Mouse (Mus musculus): ENCODE measurements around the gene Fastkd5.

Gene Fastkd5

GRCm38 (mm10) chr2:130634006-130634738, 4.3 kb upstream of the Fastkd5 start:
- peak; percentile 25 for DNase-seq (ENCODE audit: low read depth, low spot score)

- DNase-seq (ENCODE audit: low read depth, low spot score), result peak; percentile 23
Observed at GRCm38 (mm10) chr2:130632887-130633675, 3.3 kb upstream of the Fastkd5 start.

DNA sequence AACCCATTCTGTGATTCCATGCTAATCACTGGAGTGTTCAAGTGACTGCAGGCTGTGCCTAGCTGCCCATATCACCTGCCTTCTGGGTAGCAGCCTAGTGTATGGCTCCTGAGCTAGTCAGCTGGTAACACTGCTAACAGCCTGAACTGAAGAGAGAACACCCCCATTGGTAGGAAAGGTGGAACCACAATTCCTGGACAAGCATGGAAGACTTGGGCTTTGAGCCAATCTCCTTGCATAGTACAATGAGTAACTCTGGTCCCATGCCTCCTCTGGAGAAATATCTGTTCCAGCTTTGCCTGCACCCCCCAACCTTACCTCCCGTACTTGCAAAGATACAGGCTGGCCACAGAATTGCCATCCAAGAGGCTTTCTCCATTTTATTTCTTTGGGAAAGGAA, 2.6 kb upstream of the Fastkd5 start:
- no peak for DNase-seq (ENCODE audit: low read depth, low spot score)

DNA sequence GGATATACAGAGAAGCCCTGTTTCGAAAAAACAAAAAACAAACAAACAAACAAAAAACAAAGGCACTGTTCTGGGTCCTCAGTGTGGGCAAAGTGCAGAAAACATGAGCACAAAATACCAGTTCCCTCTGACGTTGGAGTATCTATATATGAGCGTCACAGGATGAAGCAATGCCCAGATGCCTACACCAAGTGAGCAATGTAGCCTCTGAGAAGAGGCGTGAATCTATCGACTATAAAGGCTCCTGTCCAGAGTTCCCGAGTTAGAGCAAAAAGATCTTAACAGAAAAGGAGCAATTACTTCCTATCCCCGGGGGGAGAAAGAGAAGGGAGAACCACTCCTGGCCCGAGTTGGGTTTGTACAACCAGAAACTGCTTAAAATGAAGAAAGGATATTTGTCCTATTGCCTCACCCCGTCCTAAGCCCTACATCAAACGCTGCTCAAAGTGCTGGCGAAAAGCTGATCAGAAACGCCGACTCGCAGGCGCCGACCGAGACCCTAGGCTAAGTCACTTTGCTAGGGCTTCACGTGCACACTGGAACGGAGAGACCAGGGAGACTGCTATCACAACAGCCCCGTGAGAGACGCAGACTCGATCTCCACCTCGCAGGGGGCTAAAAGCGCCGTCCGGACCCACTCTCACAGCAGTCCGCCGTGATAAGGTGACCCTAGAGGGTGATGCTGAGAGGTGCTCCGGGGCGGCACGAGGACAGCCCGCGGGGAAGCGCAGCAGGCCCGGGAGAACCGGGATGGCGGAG, 568 bp downstream of the Fastkd5 start:
- no peak for DNase-seq (ENCODE audit: low read depth, low spot score)

DNA sequence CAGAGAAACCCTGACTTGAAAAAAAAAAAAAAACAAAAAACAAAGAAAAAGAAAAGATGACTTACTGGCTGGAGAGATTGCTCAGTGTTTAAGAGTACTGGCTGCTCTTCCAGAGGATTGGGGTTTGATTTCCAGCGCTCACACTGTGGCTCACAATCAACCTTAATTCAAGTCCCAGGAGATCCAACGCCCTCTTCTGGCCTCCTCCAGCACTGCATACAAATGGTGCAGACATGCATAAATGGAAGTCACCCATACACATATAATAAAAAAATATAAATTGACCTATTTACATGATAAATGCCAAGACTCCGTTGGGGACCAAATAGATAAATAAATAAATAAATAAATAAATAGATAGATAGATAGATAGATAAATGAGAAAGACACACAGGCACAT, 1.4 kb downstream of the Fastkd5 start:
- no peak for DNase-seq (ENCODE audit: low read depth, low spot score)

DNA sequence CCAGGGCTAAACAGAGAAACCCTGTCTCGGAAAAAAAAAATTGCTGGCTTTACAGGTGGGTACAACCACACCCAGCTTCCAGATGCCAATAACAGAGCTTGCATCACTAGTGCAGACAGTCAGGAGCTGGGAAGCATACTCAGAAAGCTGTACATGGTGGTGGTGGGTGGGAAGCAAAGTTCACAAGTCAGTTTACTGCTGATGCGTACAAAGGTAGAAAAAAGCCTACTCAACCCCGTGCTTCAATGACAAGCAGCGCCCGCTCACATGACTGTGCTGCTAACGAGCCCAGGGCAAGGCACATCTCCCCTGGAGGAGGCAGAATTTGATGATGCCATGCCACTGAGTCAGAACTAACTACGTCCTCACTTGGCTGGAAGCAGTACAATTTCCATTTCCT, 10.9 kb downstream of the Fastkd5 start:
- DNase-seq (ENCODE audit: low read depth, low spot score), result no peak

DNA sequence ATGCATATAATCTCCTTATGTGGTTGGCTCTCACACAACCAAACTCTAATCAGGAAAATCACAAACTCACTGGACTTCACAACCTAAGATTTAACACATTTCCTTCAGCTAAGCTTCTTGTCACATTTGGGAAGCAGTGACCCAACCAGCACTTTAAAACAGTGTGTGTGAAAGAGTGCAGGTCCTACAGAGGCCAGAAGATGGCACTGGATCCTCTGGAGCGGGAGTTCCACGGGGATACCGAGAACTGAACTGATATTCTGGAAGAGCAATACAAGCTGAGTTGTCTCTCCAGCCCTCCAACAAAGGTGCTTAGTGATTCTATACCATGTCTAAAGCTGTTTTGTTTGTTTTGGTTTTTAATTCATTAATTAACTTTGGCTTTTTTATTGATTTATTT, 16.7 kb downstream of the Fastkd5 start:
- DNase-seq (ENCODE audit: low read depth, low spot score), result peak; percentile 16

- no peak for DNase-seq (ENCODE audit: low read depth, low spot score)
Observed at GRCm38 (mm10) chr2:130602195-130602594, 27.6 kb downstream of the Fastkd5 start.

- no peak for DNase-seq (ENCODE audit: low read depth, low spot score)
Observed at GRCm38 (mm10) chr2:130598399-130598798, 31.4 kb downstream of the Fastkd5 start.

DNA sequence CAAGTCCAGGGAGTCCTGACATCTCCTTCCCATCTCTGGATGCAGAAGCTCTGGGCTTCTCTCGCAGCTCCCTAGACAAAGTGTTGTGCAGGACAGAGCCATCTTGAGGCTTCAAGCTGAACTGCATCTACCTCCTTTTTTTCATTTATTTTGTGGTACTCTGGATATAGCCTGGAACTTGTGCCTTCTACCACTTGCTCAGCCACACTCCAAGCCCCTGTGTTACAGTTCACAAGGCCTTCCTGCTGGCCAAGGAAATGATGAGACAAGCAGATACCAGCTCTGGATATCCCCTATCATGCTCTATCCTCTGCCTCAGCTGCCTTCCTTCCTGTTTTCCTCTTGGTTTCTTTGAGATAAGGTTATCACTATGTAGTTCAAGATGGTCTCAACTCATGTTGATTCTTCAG, 32.2 kb downstream of the Fastkd5 start:
- peak; percentile 48 for DNase-seq (ENCODE audit: low read depth, low spot score)

DNA sequence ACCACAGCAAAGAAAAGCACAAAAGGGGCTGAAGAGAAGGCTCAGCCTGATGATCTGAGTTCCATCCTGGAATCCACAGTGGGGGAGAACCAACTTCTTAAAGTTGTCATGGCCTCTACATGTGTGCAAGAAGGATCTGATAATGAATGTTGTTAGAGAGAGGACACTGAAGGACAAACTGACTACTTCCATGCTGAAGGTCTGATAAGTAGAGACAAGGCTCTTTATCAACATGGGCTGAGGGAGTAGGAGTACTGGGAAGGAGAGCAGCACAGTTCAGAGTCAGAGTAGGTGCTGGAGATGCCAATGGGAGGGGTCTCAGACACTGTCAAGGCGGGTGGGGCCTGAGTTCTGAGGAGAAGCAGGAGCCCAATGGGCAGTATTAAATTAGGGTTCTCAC, 34.2 kb downstream of the Fastkd5 start:
- no peak for DNase-seq (ENCODE audit: low read depth, low spot score)

- no peak for DNase-seq (ENCODE audit: low read depth, low spot score)
Observed at GRCm38 (mm10) chr2:130591016-130591415, 38.8 kb downstream of the Fastkd5 start.

DNA sequence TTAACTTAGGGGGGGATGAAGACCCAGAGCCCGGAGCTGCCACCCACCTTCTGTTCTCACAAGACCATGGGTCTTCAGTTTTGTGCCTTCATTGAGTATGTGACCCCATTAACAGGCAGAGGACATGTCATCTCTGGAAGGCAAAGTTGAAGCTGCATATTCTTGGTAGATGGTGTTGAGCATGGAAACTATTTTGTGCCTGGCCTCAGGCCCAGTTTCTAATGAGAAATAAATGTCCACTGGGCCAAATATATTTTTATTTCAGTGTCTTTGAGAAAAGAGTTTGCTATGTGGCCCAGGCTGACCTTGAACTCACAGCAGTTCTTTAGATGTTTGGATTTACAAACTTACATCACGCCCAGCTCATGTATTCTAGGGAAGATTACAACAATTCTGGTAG, 40.1 kb downstream of the Fastkd5 start:
- no peak for DNase-seq (ENCODE audit: low read depth, low spot score)

DNA sequence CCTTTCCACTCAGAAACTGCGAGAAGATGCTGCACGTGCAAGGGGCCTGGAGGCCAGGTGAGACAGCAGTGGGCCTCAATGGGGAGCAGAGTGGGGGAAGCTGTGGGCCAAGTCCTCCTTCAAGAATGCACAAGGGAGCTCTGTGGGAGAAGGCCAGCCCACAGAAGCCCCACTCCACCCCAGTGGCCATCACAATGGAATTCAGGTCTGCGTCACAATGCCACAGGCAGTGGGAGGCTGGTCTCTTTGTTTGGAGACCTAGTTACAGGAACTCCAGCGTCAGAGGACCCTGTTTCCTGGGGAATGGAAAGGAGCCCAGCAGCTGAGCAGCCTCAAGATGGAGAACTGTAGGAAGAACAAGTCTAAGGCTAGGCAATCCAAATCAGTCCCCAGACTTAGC, 40.7 kb downstream of the Fastkd5 start:
- no peak for DNase-seq (ENCODE audit: low read depth, low spot score)

- no peak for DNase-seq (ENCODE audit: low read depth, low spot score)
Observed at GRCm38 (mm10) chr2:130588373-130588772, 41.5 kb downstream of the Fastkd5 start.

GRCm38 (mm10) chr2:130586016-130586415, 43.8 kb downstream of the Fastkd5 start:
- no peak for DNase-seq (ENCODE audit: low read depth, low spot score)

DNA sequence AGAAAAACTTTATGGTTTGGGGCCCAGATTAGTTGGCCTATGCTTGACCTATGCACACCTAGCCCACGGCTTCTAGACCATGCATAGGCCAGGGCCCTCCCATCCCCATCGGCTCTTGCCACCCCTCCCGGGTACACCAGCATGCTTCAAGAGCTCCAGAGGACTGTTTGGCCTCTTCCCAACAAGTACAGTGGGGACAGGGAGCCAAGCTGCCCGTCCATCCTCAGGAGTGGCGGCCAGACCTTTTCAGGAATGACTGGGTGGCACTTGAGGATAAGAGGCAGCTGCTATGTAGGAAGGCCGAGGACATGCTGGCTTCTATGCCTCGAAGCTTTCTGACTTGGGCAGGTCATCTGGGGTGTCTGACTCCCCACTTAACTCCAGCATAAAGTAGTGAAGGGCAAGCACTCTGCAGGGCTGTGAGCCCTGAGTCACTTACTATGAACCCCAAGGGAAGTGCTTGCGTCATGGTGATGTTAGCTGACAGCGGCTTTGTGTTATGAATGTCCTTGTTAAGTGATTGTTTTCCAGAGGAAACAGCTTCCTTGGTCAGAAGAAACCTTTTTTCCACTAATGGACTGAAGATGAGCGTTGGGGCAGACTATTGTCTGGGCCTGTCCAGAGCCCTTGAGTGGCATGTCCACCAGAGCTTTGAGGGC, 45.8 kb downstream of the Fastkd5 start:
- no peak for DNase-seq (ENCODE audit: low read depth, low spot score)

DNA sequence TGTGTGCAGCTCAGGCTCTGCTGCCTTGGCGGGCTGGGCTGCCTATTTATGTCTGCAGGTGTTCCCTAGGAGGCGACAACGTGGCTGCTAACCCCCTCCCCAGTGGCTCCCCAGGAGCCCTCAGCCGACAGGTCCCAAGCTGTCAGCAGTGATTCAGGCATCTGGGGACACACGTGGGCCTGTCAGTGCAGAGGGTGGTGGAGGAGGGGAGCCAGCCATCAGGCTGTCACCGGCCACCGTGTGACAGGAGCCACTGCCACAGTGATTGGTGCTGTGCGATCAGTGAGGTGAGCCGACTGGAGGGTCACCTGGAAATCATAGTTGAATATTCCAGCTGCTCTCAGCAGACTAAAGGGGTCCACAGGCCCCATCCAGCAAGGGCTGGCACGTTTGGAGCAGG, 47.3 kb downstream of the Fastkd5 start, which contains the start of gene Avp:
Avp (minus strand) TSS at position 3 of the 400 bp plus-strand sequence.
- no peak for DNase-seq (ENCODE audit: low read depth, low spot score)

- DNase-seq (ENCODE audit: low read depth, low spot score), result no peak
Observed at GRCm38 (mm10) chr2:130581201-130581600, 48.6 kb downstream of the Fastkd5 start.

DNA sequence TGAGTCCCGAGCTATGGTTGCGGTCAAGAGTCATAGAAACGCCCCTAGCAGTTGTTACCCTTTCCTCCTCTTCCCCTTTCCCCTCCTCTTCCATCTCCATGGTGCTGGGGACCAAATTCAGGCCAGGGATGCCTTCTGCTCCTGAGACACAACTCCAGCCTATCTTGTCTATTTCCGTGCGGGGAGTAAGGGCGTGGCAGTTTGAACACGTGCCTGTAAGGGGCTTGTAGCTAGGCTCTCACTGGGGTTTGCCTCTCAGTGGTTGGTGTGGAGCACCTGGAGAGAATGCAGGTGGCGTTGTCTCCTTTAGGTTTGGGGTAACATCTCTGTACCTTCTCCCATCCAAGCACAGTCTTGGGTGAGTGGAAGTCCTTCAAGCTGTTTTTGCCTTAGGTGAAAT, 50.0 kb downstream of the Fastkd5 start:
- no peak for DNase-seq (ENCODE audit: low read depth, low spot score)

GRCm38 (mm10) chr2:130578148-130578547, 51.7 kb downstream of the Fastkd5 start:
- DNase-seq (ENCODE audit: low read depth, low spot score), result peak; percentile 59

GRCm38 (mm10) chr2:130577632-130578031, 52.2 kb downstream of the Fastkd5 start:
- peak; percentile 21 for DNase-seq (ENCODE audit: low read depth, low spot score)

All from mesoderm, embryonic 11.5 days (tissue).